In genomic region chr3:38579781-38580180, GRCm38 (mm10) we compare ENCODE assay signal across 23 mouse cellular contexts.
DNase-seq lines count a peak whose midpoint lies in the region; ATAC-seq and TF ChIP-seq lines count a peak whose summit lies in the region.
"Had no signal": no experiment of that assay in that cellular context is flagged by ENCODE, and none has a peak within 500 bp of the region (broad histone marks: within the 10 kb centered on the region; RNA-seq: fewer than 3 reads in every experiment).

No protein-coding gene starts in this region.

- peak; percentile 7 for DNase-seq in liver, adult 2 months (ENCODE audit: extremely low read depth, low read depth, low spot score)
- no peak for DNase-seq in liver, embryonic 11.5 days (ENCODE audit: low spot score)
- DNase-seq in neural tube, embryonic 10.5 days (ENCODE audit: extremely low spot score, low spot score) = no peak
- DNase-seq in MN1 (ENCODE audit: low spot score) = no peak
- DNase-seq in midbrain, embryonic 10.5 days (ENCODE audit: low spot score) = no peak
- DNase-seq: adrenal gland, adult 2 months; adrenal gland, postnatal 10 days; adrenal gland, postnatal 36 days; cerebellum, adult 11-12 months; cerebellum, adult 2 months; cerebellum, adult 9-10 months; cerebellum, postnatal 10 days; cerebellum, postnatal 25 days; forebrain, postnatal 0 days had no signal

- H3K27ac ChIP-seq in liver, adult 2 months (replicated peaks; ENCODE audit: insufficient read depth, low read depth, low read length) = no peak overlapping the region
- no peak overlapping the region for H3K27ac ChIP-seq in liver, embryonic 11.5 days (ENCODE audit: low read depth, low read length)
- no peak overlapping the region for H3K27ac ChIP-seq in intestine, embryonic 15.5 days
- H3K27ac ChIP-seq in intestine, postnatal 0 days (ENCODE audit: low read depth, low read length) = no peak overlapping the region
- no peak overlapping the region for H3K27ac ChIP-seq in midbrain, embryonic 10.5 days (replicated peaks)
- H3K27ac ChIP-seq: embryonic facial prominence, embryonic 10.5 days; embryonic facial prominence, embryonic 12.5 days; forebrain, embryonic 13.5 days; forebrain, embryonic 15.5 days had no signal

- ATAC-seq in liver, embryonic 11.5 days (replicated peaks; ENCODE audit: low FRiP score) = no peak
- peak; percentile 96 for ATAC-seq in intestine, embryonic 15.5 days
- ATAC-seq in intestine, postnatal 0 days = peak; percentile 86
- ATAC-seq: CD4-positive, CD25-positive, alpha-beta regulatory T cell, adult 4 months; forebrain, embryonic 13.5 days; forebrain, embryonic 15.5 days; forebrain, postnatal 0 days had no signal

- no peaks in the 10 kb centered on the region for H3K36me3 ChIP-seq in liver, adult 2 months (ENCODE audit: control insufficient read depth, insufficient read depth, low read length)
- H3K36me3 ChIP-seq in liver, embryonic 11.5 days (ENCODE audit: control insufficient read depth, insufficient read depth, low read length) = no peaks in the 10 kb centered on the region
- no peaks in the 10 kb centered on the region for H3K36me3 ChIP-seq in intestine, embryonic 15.5 days
- H3K36me3 ChIP-seq in intestine, postnatal 0 days (ENCODE audit: control insufficient read depth, insufficient read depth) = no peaks in the 10 kb centered on the region
- no peaks in the 10 kb centered on the region for H3K36me3 ChIP-seq in midbrain, embryonic 10.5 days
- H3K36me3 ChIP-seq: embryonic facial prominence, embryonic 10.5 days; embryonic facial prominence, embryonic 12.5 days; forebrain, embryonic 15.5 days; G1E had no signal

- no peak for TF ChIP-seq POLR2A in liver, adult 2 months (IDR thresholded peaks at IDR 0.05; ENCODE audit: extremely low read depth, insufficient read depth, low read length)

- no peaks in the 10 kb centered on the region for H3K79me2 ChIP-seq in liver, adult 2 months (ENCODE audit: control insufficient read depth, insufficient read depth, low read length)

- H3K9me3 ChIP-seq in liver, embryonic 11.5 days (ENCODE audit: control insufficient read depth, low read length) = no peaks in the 10 kb centered on the region
- no peaks in the 10 kb centered on the region for H3K9me3 ChIP-seq in intestine, embryonic 15.5 days
- H3K9me3 ChIP-seq in intestine, postnatal 0 days (ENCODE audit: control insufficient read depth) = no peaks in the 10 kb centered on the region
- H3K9me3 ChIP-seq in midbrain, embryonic 10.5 days (replicated peaks) = no peaks in the 10 kb centered on the region
- H3K9me3 ChIP-seq: embryonic facial prominence, embryonic 10.5 days; embryonic facial prominence, embryonic 12.5 days; forebrain, embryonic 13.5 days; forebrain, embryonic 15.5 days; G1E had no signal

- 48% methylated on average over 1 of the region's 1 CpGs for WGBS in liver, adult 2 months
- WGBS in liver, embryonic 11.5 days = 47% methylated on average over 1 of the region's 1 CpGs
- WGBS in intestine, embryonic 15.5 days = 55% methylated on average over 1 of the region's 1 CpGs
- 29% methylated on average over 1 of the region's 1 CpGs for WGBS in intestine, postnatal 0 days
- 75% methylated on average over 1 of the region's 1 CpGs for WGBS in midbrain, embryonic 10.5 days

- H3K4me2 ChIP-seq in liver, embryonic 11.5 days = no peak overlapping the region
- H3K4me2 ChIP-seq in intestine, embryonic 15.5 days (replicated peaks) = no peak overlapping the region
- H3K4me2 ChIP-seq in intestine, postnatal 0 days (replicated peaks; ENCODE audit: low read depth) = no peak overlapping the region
- H3K4me2 ChIP-seq: embryonic facial prominence, embryonic 12.5 days; forebrain, embryonic 13.5 days; forebrain, embryonic 15.5 days had no signal

- H3K4me1 ChIP-seq in liver, adult 2 months (ENCODE audit: control insufficient read depth, insufficient read depth, low read length) = no peaks in the 10 kb centered on the region
- no peaks in the 10 kb centered on the region for H3K4me1 ChIP-seq in liver, embryonic 11.5 days (replicated peaks; ENCODE audit: control insufficient read depth, insufficient read depth, low read length)
- H3K4me1 ChIP-seq in intestine, embryonic 15.5 days (replicated peaks) = no peaks in the 10 kb centered on the region
- no peaks in the 10 kb centered on the region for H3K4me1 ChIP-seq in intestine, postnatal 0 days (replicated peaks; ENCODE audit: control insufficient read depth, insufficient read depth, low read length)
- peaks cover 6% of the 10 kb centered on the region for H3K4me1 ChIP-seq in midbrain, embryonic 10.5 days
- H3K4me1 ChIP-seq: embryonic facial prominence, embryonic 12.5 days; forebrain, embryonic 13.5 days; forebrain, embryonic 15.5 days had no signal

- no peaks in the 10 kb centered on the region for H3K27me3 ChIP-seq in liver, adult 2 months (ENCODE audit: control insufficient read depth, insufficient read depth, low read length)
- H3K27me3 ChIP-seq in liver, embryonic 11.5 days (replicated peaks; ENCODE audit: control insufficient read depth, insufficient read depth, low read length) = no peaks in the 10 kb centered on the region
- no peaks in the 10 kb centered on the region for H3K27me3 ChIP-seq in intestine, embryonic 15.5 days (replicated peaks)
- no peaks in the 10 kb centered on the region for H3K27me3 ChIP-seq in intestine, postnatal 0 days (replicated peaks; ENCODE audit: control insufficient read depth, insufficient read depth, low read length)
- no peaks in the 10 kb centered on the region for H3K27me3 ChIP-seq in midbrain, embryonic 10.5 days (ENCODE audit: low read depth, poor library complexity, severe bottlenecking)
- H3K27me3 ChIP-seq: CH12.LX; embryonic facial prominence, embryonic 12.5 days; forebrain, embryonic 13.5 days; forebrain, embryonic 15.5 days had no signal

- H3K4me3 ChIP-seq in liver, adult 2 months (ENCODE audit: insufficient read depth, low read depth, low read length) = no peak overlapping the region
- no peak overlapping the region for H3K4me3 ChIP-seq in liver, embryonic 11.5 days (ENCODE audit: low read depth, low read length)
- H3K4me3 ChIP-seq in intestine, embryonic 15.5 days (replicated peaks) = no peak overlapping the region
- no peak overlapping the region for H3K4me3 ChIP-seq in intestine, postnatal 0 days (ENCODE audit: low read depth, low read length)
- no peak overlapping the region for H3K4me3 ChIP-seq in midbrain, embryonic 10.5 days
- H3K4me3 ChIP-seq: embryonic facial prominence, embryonic 10.5 days; embryonic facial prominence, embryonic 12.5 days; forebrain, embryonic 13.5 days; forebrain, embryonic 15.5 days had no signal

- H3K9ac ChIP-seq in liver, adult 2 months (ENCODE audit: low read depth, low read length) = no peak overlapping the region
- no peak overlapping the region for H3K9ac ChIP-seq in liver, embryonic 11.5 days (ENCODE audit: low read depth, low read length)
- H3K9ac ChIP-seq in intestine, embryonic 15.5 days = no peak overlapping the region
- H3K9ac ChIP-seq in intestine, postnatal 0 days (ENCODE audit: low read depth, low read length) = no peak overlapping the region
- H3K9ac ChIP-seq: embryonic facial prominence, embryonic 12.5 days; forebrain, embryonic 13.5 days; forebrain, embryonic 15.5 days; forebrain, postnatal 0 days had no signal

- no peak for TF ChIP-seq CTCF in liver, adult 2 months (IDR thresholded peaks at IDR 0.05; ENCODE audit: low read depth, low read length)
- TF ChIP-seq CTCF in intestine, postnatal 0 days (IDR thresholded peaks at IDR 0.05; ENCODE audit: low read depth) = no peak
